Mouse (Mus musculus) kidney, adult 2 months (tissue): ENCODE data around the gene Supt6.
A peak's percentile ranks its signal among the peaks of the same experiment; 100 is the strongest.

Experiments used
- CTCF ChIP-seq: fragments of 200-500 bp; conservative IDR thresholded peaks from 2 replicates; pipeline ENCODE4 v1.5.1; 2011; ENCODE audit warnings: low read depth, mild to moderate bottlenecking, control low read depth, low read length, moderate library complexity, mixed read lengths; ENCODE audit not compliant: insufficient read depth, insufficient read length
- POLR2A ChIP-seq: fragments of 200-500 bp; IDR thresholded peaks from one replicate; pipeline ENCODE4 v1.6.1; 2011; ENCODE audit warnings: low read depth, low read length, control low read depth

DNA sequence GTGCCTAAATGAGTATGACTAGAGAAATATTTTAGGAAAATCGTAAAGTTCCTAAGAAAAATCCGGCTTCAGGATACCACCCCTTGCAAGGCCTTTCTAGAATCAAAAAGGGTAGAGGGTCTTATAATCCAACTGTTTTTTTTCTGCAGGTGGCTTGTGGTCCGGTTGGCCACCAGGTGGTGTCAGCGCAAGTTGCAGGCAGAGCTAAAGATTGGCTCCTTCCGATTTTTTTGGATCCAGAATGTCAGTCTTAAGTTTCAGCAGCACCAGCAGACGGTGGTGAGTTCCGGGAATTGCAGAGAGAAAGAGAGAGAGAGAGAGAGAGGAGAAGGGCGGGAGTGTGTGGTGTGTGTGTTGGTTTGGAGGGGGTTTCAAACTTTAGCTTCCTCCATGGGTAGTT lies 16.8 kb upstream of the Supt6 start:
- TF ChIP-seq POLR2A (no peak), CTCF (peak; percentile 65)
